Mouse (Mus musculus) lung, postnatal 25 days (tissue): Measurements from ENCODE around the gene Nxf1.
"Not testable (repeated sequence)": the region's sequence is repeated elsewhere in the genome, so short reads cannot be mapped to it uniquely, and the experiment has no call there.

Source experiments
- DNase-seq: peaks from one replicate; pipeline ENCODE4 v3.0.0; 2022; ENCODE audit warnings: low spot score

Nxf1 gene

GRCm38 (mm10) chr19:8724392-8724791 lies 32.5 kb upstream of the Nxf1 start:
- no peak for DNase-seq

GRCm38 (mm10) chr19:8725081-8725613 lies 31.7 kb upstream of the Nxf1 start:
- DNase-seq: no peak

GRCm38 (mm10) chr19:8726609-8727390 lies 30.1 kb upstream of the Nxf1 start:
- no peak for DNase-seq

- DNase-seq: no peak
Observed at GRCm38 (mm10) chr19:8727495-8728114, 29.3 kb upstream of the Nxf1 start.

GRCm38 (mm10) chr19:8728335-8729099 lies 28.4 kb upstream of the Nxf1 start:
- DNase-seq: not testable (repeated sequence)

GRCm38 (mm10) chr19:8734334-8734733 lies 22.5 kb upstream of the Nxf1 start:
- DNase-seq: no peak

- DNase-seq: peak; percentile 93
Observed at GRCm38 (mm10) chr19:8735389-8736159, 21.3 kb upstream of the Nxf1 start, which contains the start of gene Wdr74. Wdr74 (plus strand) TSS chr19:8735827.

GRCm38 (mm10) chr19:8736160-8736467 lies 20.8 kb upstream of the Nxf1 start:
- DNase-seq: no peak

- DNase-seq: no peak
Observed at GRCm38 (mm10) chr19:8738911-8739310, 18.0 kb upstream of the Nxf1 start.

GRCm38 (mm10) chr19:8739646-8740045 lies 17.2 kb upstream of the Nxf1 start:
- DNase-seq: no peak

- no peak for DNase-seq
Observed at GRCm38 (mm10) chr19:8740603-8741002, 16.3 kb upstream of the Nxf1 start, which contains the start of gene 1700092M07Rik. 1700092M07Rik (plus strand) TSS chr19:8740718.

- DNase-seq: peak; percentile 98
Observed at GRCm38 (mm10) chr19:8741243-8741869, 15.5 kb upstream of the Nxf1 start, which contains the start of gene Stx5a. Stx5a (plus strand) TSS chr19:8741413.

- no peak for DNase-seq
Observed at GRCm38 (mm10) chr19:8742176-8742575, 14.7 kb upstream of the Nxf1 start.

GRCm38 (mm10) chr19:8745382-8745781 lies 11.5 kb upstream of the Nxf1 start:
- no peak for DNase-seq

- no peak for DNase-seq
Observed at GRCm38 (mm10) chr19:8747368-8747767, 9.5 kb upstream of the Nxf1 start.

- DNase-seq: no peak
Observed at GRCm38 (mm10) chr19:8755652-8756051, 1.2 kb upstream of the Nxf1 start.

- DNase-seq: no peak
Observed at GRCm38 (mm10) chr19:8757471-8757998, 662 bp downstream of the Nxf1 start.

- no peak for DNase-seq
Observed at GRCm38 (mm10) chr19:8758899-8759298, 2.0 kb downstream of the Nxf1 start.

- no peak for DNase-seq
Observed at GRCm38 (mm10) chr19:8760757-8761156, 3.9 kb downstream of the Nxf1 start.

- no peak for DNase-seq
Observed at GRCm38 (mm10) chr19:8763276-8763675, 6.4 kb downstream of the Nxf1 start.

GRCm38 (mm10) chr19:8765562-8765961 lies 8.7 kb downstream of the Nxf1 start:
- DNase-seq: no peak
